Mouse (Mus musculus) midbrain, embryonic 11.5 days (tissue): Measurements from ENCODE around the gene Vax2. TPM values are rescaled to one million over a fixed set of nuclear protein-coding genes. Genes with fewer than 3 reads are reported as not detected.

Source experiments
- ATAC-seq: fragments of 200-750 bp; cut with Nextera tagmentation; 2 replicates; pipeline ENCODE4 v1.8.0; 2017; ENCODE audit warnings: moderate TSS enrichment, moderate library complexity; ENCODE audit not compliant: low FRiP score
- DNase-seq: peaks from one replicate; pipeline ENCODE4 v3.0.0; 2015; ENCODE audit warnings: low spot score; ENCODE audit errors: missing footprints
- H3K27ac ChIP-seq: fragments of 300-500 bp; sonication (generic); 2 replicates; pipeline ENCODE4 v1.5.1; 2014; ENCODE audit warnings: low read depth, low read length
- H3K27me3 ChIP-seq: fragments of 300-500 bp; sonication (generic); 2 replicates; pipeline ENCODE4 v1.6.1; 2014; ENCODE audit warnings: mild to moderate bottlenecking, low read length, moderate library complexity, mixed read lengths; ENCODE audit not compliant: control insufficient read depth, insufficient read depth
- H3K36me3 ChIP-seq: fragments of 300-500 bp; sonication (generic); 2 replicates; pipeline ENCODE4 v1.6.1; 2014; ENCODE audit warnings: mild to moderate bottlenecking, low read length, moderate library complexity, mixed read lengths; ENCODE audit not compliant: control insufficient read depth, insufficient read depth
- H3K4me1 ChIP-seq: fragments of 300-500 bp; sonication (generic); 2 replicates; pipeline ENCODE4 v1.6.1; 2014; ENCODE audit warnings: low read length; ENCODE audit not compliant: control insufficient read depth, insufficient read depth
- H3K4me2 ChIP-seq: fragments of 300-500 bp; sonication (generic); 2 replicates; pipeline ENCODE4 v1.6.1; 2014; ENCODE audit warnings: mild to moderate bottlenecking, moderate library complexity
- H3K4me3 ChIP-seq: fragments of 300-500 bp; sonication (generic); 2 replicates; pipeline ENCODE4 v1.5.1; 2014; ENCODE audit warnings: low read depth, low read length
- H3K9ac ChIP-seq: fragments of 300-500 bp; sonication (generic); 2 replicates; pipeline ENCODE4 v1.6.1; 2014; ENCODE audit warnings: low read length
- H3K9me3 ChIP-seq: fragments of 300-500 bp; sonication (generic); 2 replicates; pipeline ENCODE4 v1.6.1; 2016; ENCODE audit warnings: low read length; ENCODE audit not compliant: control insufficient read depth
- WGBS: fragments of 180-500 bp; shearing (Covaris S2); extraction: QIAGEN DNeasy Blood & Tissue Kit; methylation state at CpG from one replicate; pipeline ENCODE4 v1.1.7; 2014; 5-methylcytosine and 5-hydroxymethylcytosine counted together
- polyA plus RNA-seq: library from polyadenylated mRNA; unstranded; fragments of >200 nt; fragmentation: Nextera tagmentation; extraction: Ambion mirVana; gene quantifications from 2 replicates; pipeline ENCODE4 v1.2.1, GENCODE M21; 2014

The Vax2 gene
- polyA plus RNA-seq, 1 experiment from 2014 or later = 0.25 TPM

GRCm38 (mm10) chr6:83717026-83717425, 6.0 kb downstream of the Vax2 start:
- H3K36me3 ChIP-seq = no peaks in the 10 kb centered on the region
- H3K4me3 ChIP-seq = no peak overlapping the region
- no peak overlapping the region for H3K9ac ChIP-seq
- H3K27me3 ChIP-seq = peaks cover 94% of the 10 kb centered on the region
- H3K4me2 ChIP-seq = no peak overlapping the region
- no peak overlapping the region for H3K27ac ChIP-seq
- H3K9me3 ChIP-seq = no peaks in the 10 kb centered on the region
- DNase-seq = peak; percentile 95
- ATAC-seq = no peak
- 2% methylated on average over 8 of the region's 8 CpGs for WGBS
- H3K4me1 ChIP-seq = peaks cover 2% of the 10 kb centered on the region

- Histone ChIP-seq H3K4me3 (no peak overlapping the region), H3K27me3 (peaks cover 52% of the 10 kb centered on the region)
- WGBS = 29% methylated on average over 6 of the region's 6 CpGs
These were observed 11.5 kb downstream of the Vax2 start for GRCm38 (mm10) chr6:83722526-83722925.

GRCm38 (mm10) chr6:83727178-83727577, 16.1 kb downstream of the Vax2 start:
- no peak for ATAC-seq
- 45% methylated on average over 4 of the region's 4 CpGs for WGBS
- H3K4me2 ChIP-seq = no peak overlapping the region
- no peaks in the 10 kb centered on the region for H3K36me3 ChIP-seq
- peak; percentile 72 for DNase-seq
- H3K4me1 ChIP-seq = no peaks in the 10 kb centered on the region
- H3K27ac ChIP-seq = no peak overlapping the region
- no peak overlapping the region for H3K9ac ChIP-seq
- no peaks in the 10 kb centered on the region for H3K9me3 ChIP-seq
- H3K4me3 ChIP-seq = no peak overlapping the region
- H3K27me3 ChIP-seq = peaks cover 7% of the 10 kb centered on the region

More at GRCm38 (mm10) chr6:83722526-83722925, 11.5 kb downstream of the Vax2 start:
- H3K4me1 ChIP-seq = no peaks in the 10 kb centered on the region
- H3K36me3 ChIP-seq = no peaks in the 10 kb centered on the region
- H3K9me3 ChIP-seq = no peaks in the 10 kb centered on the region
- no peak overlapping the region for H3K9ac ChIP-seq
- ATAC-seq (no peak), DNase-seq (peak; percentile 83)
- no peak overlapping the region for H3K27ac ChIP-seq
- H3K4me2 ChIP-seq = no peak overlapping the region

GRCm38 (mm10) chr6:83728488-83728887, 17.4 kb downstream of the Vax2 start:
- no peak overlapping the region for H3K4me3 ChIP-seq
- H3K36me3 ChIP-seq = no peaks in the 10 kb centered on the region
- no peak overlapping the region for H3K4me2 ChIP-seq
- 88% methylated on average over 3 of the region's 3 CpGs for WGBS
- no peaks in the 10 kb centered on the region; the same call in 1 of the 2 replicates for H3K27me3 ChIP-seq
- ATAC-seq (no peak), DNase-seq (peak; percentile 86)
- H3K4me1 ChIP-seq = no peaks in the 10 kb centered on the region
- H3K27ac ChIP-seq = no peak overlapping the region
- no peak overlapping the region for H3K9ac ChIP-seq
- H3K9me3 ChIP-seq = no peaks in the 10 kb centered on the region

- Histone ChIP-seq H3K4me3 (no peak overlapping the region), H3K27ac (no peak overlapping the region), H3K9me3 (peaks cover 5% of the 10 kb centered on the region; the same call in 1 of the 2 replicates), H3K36me3 (no peaks in the 10 kb centered on the region), H3K4me1 (no peaks in the 10 kb centered on the region), H3K27me3 (no peaks in the 10 kb centered on the region), H3K4me2 (no peak overlapping the region), H3K9ac (no peak overlapping the region)
- WGBS = 68% methylated on average over 14 of the region's 14 CpGs
- ATAC-seq (no peak), DNase-seq (peak; percentile 73)
These were observed 18.4 kb downstream of the Vax2 start for GRCm38 (mm10) chr6:83729350-83729970.

- H3K36me3 ChIP-seq = no peaks in the 10 kb centered on the region
- peaks cover 5% of the 10 kb centered on the region; the same call in 1 of the 2 replicates for H3K9me3 ChIP-seq
- no peaks in the 10 kb centered on the region for H3K4me1 ChIP-seq
- ATAC-seq (no peak), DNase-seq (peak; percentile 94)
- H3K27me3 ChIP-seq = no peaks in the 10 kb centered on the region
- H3K4me3 ChIP-seq = no peak overlapping the region
- H3K27ac ChIP-seq = no peak overlapping the region
- 26% methylated on average over 5 of the region's 5 CpGs for WGBS
- H3K4me2 ChIP-seq = no peak overlapping the region
- H3K9ac ChIP-seq = no peak overlapping the region
These were observed 20.1 kb downstream of the Vax2 start for GRCm38 (mm10) chr6:83731128-83731527.

- Histone ChIP-seq H3K4me3 (no peak overlapping the region), H3K27me3 (no peaks in the 10 kb centered on the region), H3K36me3 (no peaks in the 10 kb centered on the region), H3K27ac (no peak overlapping the region), H3K9ac (no peak overlapping the region), H3K4me2 (no peak overlapping the region), H3K9me3 (peaks cover 5% of the 10 kb centered on the region; the same call in 1 of the 2 replicates), H3K4me1 (no peaks in the 10 kb centered on the region)
- no peak for ATAC-seq
- DNase-seq = peak; percentile 61
- WGBS = 38% methylated on average over 13 of the region's 13 CpGs
These were observed 26.2 kb downstream of the Vax2 start for GRCm38 (mm10) chr6:83737311-83737710.

- WGBS = 85% methylated on average over 6 of the region's 6 CpGs
- no peak overlapping the region for H3K4me2 ChIP-seq
- ATAC-seq = no peak
These were observed 27.5 kb downstream of the Vax2 start for GRCm38 (mm10) chr6:83738596-83738995.

GRCm38 (mm10) chr6:83742761-83743160, 31.7 kb downstream of the Vax2 start, which contains the start of gene Atp6v1b1:
Gene Atp6v1b1, plus strand, starts transcription at chr6:83742990.
- no peak within 1 kb of the TSS for H3K27ac ChIP-seq

More at GRCm38 (mm10) chr6:83738596-83738995, 27.5 kb downstream of the Vax2 start:
- DNase-seq = peak; percentile 78
- Histone ChIP-seq H3K4me3 (no peak overlapping the region), H3K27ac (no peak overlapping the region), H3K9ac (no peak overlapping the region), H3K27me3 (no peaks in the 10 kb centered on the region), H3K9me3 (peaks cover 5% of the 10 kb centered on the region; the same call in 1 of the 2 replicates), H3K4me1 (no peaks in the 10 kb centered on the region), H3K36me3 (no peaks in the 10 kb centered on the region)

More at GRCm38 (mm10) chr6:83742761-83743160, 31.7 kb downstream of the Vax2 start, which contains the start of gene Atp6v1b1:
- Histone ChIP-seq H3K36me3 (no peaks in the 10 kb centered on the region), H3K4me2 (no peak within 1 kb of the TSS), H3K4me1 (peaks cover 3% of the 10 kb centered on the region; the same call in 1 of the 2 replicates), H3K4me3 (no peak within 1 kb of the TSS), H3K9ac (no peak within 1 kb of the TSS), H3K9me3 (no peaks in the 10 kb centered on the region), H3K27me3 (no peaks in the 10 kb centered on the region)
- ATAC-seq (no peak), DNase-seq (peak; percentile 33)
- 68% methylated on average over 5 of the region's 5 CpGs for WGBS
